Mouse (Mus musculus) megakaryocyte-erythroid progenitor cell, adult 5-6 weeks (primary cell): ENCODE data around the gene Ccdc43. TPM values are rescaled to one million over a fixed set of nuclear protein-coding genes. Genes with fewer than 3 reads are reported as not detected.
"Not testable (repeated sequence)": the region's sequence is repeated elsewhere in the genome, so short reads cannot be mapped to it uniquely, and the experiment has no call there.

Experiments used
- ATAC-seq: replicated peaks from 2 replicates; pipeline ENCODE4 v1.8.0; 2016; ENCODE audit warnings: mild to moderate bottlenecking, inconsistent platforms; ENCODE audit not compliant: severe bottlenecking, poor library complexity, low FRiP score, low TSS enrichment
- total RNA-seq, 2 experiments: library from RNA; stranded (forward) in 1 of 2; stranded (reverse) in 1 of 2; fragments of 200-1000, 215-1000 nt in 1 of 2; fragments of >200 nt in 1 of 2; fragmentation: Nextera tagmentation in 1 of 2; gene quantifications; 2 replicates each; pipeline ENCODE4 v1.2.3; 2014 to 2017

Ccdc43 gene
- total RNA-seq (2014; fragmentation: Nextera tagmentation), result 20.5 and 21.0 TPM in 2 replicates
- 38.7 and 42.4 TPM in 2 replicates for total RNA-seq (2017)

- peak; percentile 99 for ATAC-seq
Measured at GRCm38 (mm10) chr11:102697338-102698017, at the start of gene Ccdc43. Gene Ccdc43, minus strand, starts transcription at chr11:102697782.

GRCm38 (mm10) chr11:102744746-102745145 is 47.2 kb upstream of the Ccdc43 start:
- ATAC-seq, result no peak

GRCm38 (mm10) chr11:102742843-102743242 is 45.3 kb upstream of the Ccdc43 start:
- ATAC-seq, result no peak

GRCm38 (mm10) chr11:102742066-102742465 is 44.5 kb upstream of the Ccdc43 start:
- no peak for ATAC-seq

DNA sequence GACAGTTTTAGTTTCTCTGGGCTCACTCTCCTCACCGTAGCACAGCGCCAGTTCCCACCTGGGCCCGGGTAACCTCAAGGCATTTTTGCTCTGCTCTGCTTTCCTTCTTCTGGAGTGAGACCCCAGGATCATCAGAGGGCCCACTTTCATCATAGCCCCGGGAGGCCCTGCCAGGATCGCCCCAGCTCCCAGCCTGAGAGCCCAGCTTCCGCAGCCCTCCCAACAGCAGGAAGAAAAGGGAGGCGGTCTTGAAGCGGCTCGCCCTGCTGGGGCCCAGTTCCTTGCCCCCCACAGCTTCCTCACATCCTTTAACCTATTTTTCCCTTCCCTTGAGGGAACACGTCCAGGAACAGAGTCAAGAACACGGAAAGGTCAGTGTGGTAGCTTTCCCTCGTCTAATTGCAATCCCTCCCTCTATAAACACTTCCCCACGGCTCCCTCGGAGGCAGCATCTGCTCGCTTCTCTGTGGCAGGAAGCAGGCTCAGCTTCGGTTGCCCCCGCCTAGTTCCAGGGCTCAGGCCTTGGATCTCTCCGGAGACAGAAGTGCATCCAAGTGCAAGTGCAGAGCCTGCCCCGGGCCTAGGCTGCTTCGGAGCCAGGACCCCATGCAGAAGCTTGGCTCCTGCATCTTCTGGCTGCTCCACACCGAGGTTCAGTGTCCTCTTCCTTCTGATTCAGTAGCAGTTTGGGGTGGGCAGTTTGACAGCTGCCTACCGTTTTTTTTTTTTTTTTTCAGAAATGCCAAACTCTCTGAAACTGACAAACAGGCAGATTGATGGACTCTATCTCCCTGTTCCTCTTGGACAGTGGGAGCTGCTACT is 43.8 kb upstream of the Ccdc43 start:
- ATAC-seq, result no peak

GRCm38 (mm10) chr11:102740634-102741033 is 43.1 kb upstream of the Ccdc43 start:
- no peak for ATAC-seq

DNA sequence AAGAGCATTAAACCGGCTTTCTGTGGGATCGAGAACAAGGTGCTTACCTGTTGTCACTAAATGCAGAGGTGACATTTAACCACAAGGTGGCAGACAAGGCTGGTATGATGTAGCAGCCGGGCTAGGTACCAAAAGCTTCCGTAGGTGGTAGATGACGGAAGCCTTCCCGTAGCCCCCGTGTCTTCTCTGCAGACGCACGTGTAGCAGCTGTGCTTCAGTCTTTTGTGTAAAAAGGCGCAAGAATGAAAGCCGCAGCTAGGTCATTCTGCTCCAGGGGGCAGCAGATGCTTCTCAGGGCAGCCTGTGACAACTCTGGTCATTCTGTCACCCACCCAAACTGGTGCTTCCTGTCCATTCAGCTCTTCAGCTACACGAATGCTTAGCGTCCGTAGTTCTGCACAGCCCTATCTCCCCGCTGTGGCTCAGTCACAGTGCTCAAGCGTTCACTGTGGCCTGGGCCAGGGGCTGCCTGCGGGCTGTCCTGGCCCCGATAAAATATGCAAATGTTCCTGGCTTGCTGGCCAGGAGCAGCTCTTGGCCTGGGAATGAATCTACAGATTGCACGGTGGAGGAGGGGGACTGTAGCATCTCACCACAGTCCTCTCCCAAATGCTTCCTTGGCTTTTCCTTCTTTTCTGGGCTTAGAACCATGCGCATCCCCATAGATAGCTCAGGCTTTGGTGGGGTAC is 41.8 kb upstream of the Ccdc43 start:
- peak; percentile 83 for ATAC-seq

DNA sequence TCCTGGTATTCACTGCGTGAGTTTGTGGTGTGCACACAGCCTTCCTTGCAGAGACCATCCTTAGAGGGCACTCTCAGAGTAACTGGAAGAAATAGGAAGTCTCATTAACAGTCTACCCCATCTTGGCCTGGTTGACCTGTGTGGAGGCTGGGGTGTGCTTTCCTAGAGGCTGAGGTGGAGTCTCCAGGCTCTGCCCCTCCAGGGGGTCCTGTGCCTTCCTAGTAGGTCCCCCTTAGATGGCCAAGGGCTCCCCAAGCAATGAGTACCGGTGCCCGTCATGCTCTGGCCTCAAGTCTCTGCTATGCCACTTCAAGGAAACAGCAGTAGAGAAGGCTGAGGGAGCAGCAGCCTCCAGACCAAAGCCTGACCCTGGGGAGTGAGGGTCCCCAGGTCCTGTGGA is 40.5 kb upstream of the Ccdc43 start:
- no peak for ATAC-seq

- ATAC-seq, result no peak
Measured at GRCm38 (mm10) chr11:102734961-102735360, 37.4 kb upstream of the Ccdc43 start.

DNA sequence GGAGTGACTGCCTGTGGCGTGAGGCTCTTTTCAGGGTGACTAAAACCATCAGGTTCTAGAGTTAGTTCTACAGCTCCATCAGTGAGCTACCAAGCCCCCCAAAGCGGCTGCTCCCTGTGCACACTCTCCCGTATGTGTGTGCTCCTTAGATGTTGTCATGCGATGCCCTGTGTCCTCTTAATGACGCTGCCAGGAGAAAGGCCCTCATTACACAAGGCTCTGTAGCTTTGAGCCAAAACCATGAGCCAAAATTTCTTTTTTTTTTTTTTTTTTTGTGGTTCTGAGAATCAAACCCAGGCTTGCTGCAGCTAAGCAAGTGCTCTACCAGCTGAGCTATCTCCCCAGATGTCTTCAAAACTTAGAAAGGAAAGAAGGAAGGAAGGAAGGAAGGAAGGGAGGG is 35.6 kb upstream of the Ccdc43 start:
- ATAC-seq, result no peak

DNA sequence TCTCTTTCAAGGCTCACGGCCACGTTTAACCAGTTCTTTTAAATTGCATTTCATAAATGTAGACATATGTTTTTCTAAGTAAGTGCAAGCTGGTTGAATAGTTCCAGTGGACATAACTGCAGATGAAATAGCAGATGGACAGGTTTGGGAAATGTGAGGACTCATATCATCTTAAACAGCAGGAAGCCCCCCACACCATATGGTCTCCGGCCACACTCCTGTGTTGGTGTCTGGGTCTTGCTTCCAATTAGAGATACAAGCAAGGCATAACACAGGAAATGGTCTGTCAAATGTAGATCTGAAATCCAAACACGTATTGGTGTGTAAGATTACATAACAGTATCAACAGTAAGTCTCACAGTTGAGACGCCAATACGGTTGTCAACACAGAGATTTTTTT is 33.8 kb upstream of the Ccdc43 start:
- no peak for ATAC-seq

DNA sequence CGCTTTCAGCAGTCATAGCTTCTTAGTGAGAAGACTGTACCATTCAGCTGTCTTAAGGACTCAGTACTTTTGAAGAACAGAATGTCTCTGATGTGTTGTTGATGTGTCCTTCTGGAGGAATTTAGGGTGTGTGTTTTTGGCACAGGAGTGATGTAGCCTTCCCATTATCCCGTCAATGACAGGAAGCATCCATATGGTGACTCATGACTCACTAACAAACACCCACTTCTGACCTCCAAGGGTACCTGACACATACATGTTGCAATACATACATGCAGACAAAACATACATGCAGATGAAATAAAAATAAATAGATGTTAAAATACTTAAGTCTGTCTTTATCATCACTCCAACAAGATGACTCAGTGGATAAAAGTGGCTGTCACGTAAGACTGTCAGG is 32.3 kb upstream of the Ccdc43 start:
- ATAC-seq, result no peak

DNA sequence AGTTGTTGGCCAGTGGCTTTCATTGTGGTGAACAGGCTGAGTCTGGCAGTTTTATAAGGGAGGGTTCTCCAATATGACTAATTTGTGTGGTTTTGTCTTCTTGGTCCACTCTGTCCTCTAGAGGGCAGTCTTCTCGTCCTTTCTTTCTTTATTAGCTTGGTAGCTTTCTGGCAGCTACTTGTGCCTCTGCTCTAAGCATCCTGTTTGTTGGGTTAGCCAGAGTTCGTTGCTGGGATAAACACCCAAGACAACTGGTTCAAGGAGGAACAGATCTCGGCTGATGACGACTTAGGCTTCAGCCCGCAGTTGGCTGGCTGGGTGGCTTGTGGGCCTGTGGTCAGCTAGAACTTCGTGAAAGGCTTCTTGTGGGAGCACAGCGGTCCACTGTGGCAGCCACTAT is 31.0 kb upstream of the Ccdc43 start:
- ATAC-seq, result peak; percentile 65; the same call in 1 of the 2 replicates

DNA sequence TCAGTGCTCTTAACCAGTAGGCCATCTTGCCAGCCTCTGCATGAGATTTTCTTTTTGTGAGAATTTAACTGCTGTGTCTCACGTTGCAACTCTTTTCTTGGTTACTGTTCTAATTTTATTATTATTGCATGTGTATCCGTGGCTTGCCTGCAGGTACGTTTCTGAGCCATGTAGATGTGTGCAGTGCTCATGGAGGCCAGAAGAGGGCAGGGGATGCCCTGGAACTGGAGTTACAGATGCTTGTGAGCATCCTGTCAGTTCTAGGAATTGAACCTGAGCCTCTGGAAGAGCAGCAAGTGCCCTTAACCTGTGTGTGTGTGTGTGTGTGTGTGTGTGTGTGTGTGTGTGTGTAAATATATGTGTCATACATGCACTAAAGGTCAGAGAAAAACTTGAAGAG is 28.0 kb upstream of the Ccdc43 start:
- 0 out of 2 replicates have a peak, but pooled peaks have one; percentile 57 for ATAC-seq

- ATAC-seq, result no peak
Measured at GRCm38 (mm10) chr11:102716135-102716534, 18.6 kb upstream of the Ccdc43 start.

DNA sequence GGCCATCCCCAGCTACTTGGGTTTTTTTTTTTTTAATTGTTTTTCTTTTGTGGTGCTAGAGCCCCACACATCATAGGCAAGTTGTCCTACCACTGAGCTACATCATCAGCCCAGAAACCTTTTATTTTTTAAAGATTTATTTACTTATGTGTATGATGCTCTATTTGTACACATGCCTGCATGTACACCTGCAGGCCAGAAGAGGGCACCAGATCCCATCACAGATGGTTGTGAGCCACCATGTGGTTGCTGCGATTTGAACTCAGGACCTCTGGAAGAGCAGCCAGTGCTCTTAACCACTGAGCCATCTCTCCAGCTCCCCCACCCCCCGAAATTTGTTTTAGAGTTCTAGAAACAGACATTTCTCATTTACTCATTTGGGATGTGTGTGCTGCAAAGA is 17.0 kb upstream of the Ccdc43 start:
- not testable (repeated sequence) for ATAC-seq

GRCm38 (mm10) chr11:102712411-102712810 is 14.8 kb upstream of the Ccdc43 start:
- no peak for ATAC-seq

DNA sequence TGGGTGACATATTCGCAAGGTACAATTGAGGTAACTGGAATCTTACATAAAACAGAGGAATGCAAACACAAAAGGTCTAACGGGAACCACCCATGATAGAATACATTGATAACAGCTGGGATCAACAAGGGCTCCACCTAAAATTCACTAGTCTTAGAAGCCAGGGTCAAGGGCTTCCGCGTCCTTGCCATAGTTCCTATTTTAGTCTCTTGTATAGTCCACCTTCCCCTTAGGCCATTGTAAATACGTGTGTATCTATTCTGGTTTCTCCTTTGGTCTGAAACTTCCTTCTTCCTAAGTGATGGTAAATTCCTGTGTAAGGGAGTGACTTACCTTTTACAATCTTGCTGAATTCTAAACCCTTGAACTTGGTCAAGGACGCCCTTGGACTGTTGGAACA is 4.6 kb upstream of the Ccdc43 start:
- ATAC-seq, result not testable (repeated sequence)

DNA sequence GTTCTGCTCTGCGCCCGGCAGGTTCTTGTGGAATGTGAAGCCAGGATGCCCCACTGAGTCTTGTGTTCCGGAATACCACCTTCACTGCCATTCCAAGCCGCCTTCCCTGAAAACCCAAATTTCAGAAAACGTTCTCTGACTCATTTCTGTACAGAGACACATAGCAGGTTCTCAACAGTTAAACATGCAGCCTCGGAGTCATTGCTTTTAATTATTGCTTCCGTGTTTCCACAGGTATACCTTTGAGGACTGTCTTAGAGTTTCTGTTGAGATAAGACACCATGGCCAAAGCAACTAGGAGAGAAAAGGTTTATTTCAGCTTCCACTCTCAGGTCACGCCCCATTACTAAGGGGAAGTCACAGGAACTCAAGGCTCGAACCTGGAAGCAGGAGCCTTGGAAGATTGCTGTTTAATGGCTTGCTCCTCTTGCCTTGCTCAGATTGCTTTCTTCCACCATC is 465 bp upstream of the Ccdc43 start:
- ATAC-seq, result no peak

DNA sequence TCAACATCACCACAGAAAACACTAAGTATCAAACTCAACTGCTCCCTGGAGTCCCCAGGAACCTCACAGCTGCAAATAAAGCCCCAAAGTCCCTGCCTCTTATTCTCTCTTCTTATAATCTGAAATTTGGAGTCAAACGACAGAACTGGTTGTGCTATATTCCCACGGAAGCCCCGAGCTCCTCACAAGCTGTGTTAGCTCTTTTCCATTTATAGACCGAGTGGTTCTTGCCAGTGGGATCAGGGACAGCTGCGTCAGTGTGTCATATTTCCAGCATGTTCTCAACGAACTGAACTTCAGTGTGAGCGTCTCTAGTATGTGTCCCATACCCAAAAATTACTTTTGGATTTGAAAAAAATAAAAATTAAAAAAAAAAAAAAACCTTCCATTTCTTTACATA is 2.3 kb downstream of the Ccdc43 start:
- ATAC-seq, result no peak
